Mouse (Mus musculus) myocyte (in vitro differentiated cells): Measurements from ENCODE around the gene Myom1.

Experiments used
- CEBPB ChIP-seq: IDR thresholded peaks from 2 replicates; pipeline ENCODE4 v1.6.1; 2011; ENCODE audit warnings: mild to moderate bottlenecking, moderate library complexity; ENCODE audit not compliant: poor library complexity, insufficient read depth, severe bottlenecking
- E2F4 ChIP-seq: IDR thresholded peaks from one replicate; pipeline ENCODE4 v1.6.1; 2011; ENCODE audit warnings: mild to moderate bottlenecking, control low read depth, moderate library complexity; ENCODE audit not compliant: insufficient read depth
- MAX ChIP-seq: IDR thresholded peaks from one replicate; pipeline ENCODE4 v1.6.1; 2011; ENCODE audit warnings: low read depth, mild to moderate bottlenecking, control low read depth
- MYOD1 ChIP-seq, 3 experiments: IDR thresholded peaks; one replicate each; pipeline ENCODE4 v1.6.1; 2011; ENCODE audit warnings: control low read depth in 2 of 3, low read depth in 2 of 3, mild to moderate bottlenecking in 2 of 3, moderate library complexity in 1 of 3; ENCODE audit not compliant: insufficient read length in 2 of 3, control insufficient read depth in 1 of 3
- MYOG ChIP-seq, 3 experiments: IDR thresholded peaks; one replicate each; pipeline ENCODE4 v1.6.1; 2011; ENCODE audit warnings: control low read depth in 2 of 3, low read depth in 2 of 3, mild to moderate bottlenecking in 2 of 3; ENCODE audit not compliant: insufficient read length in 2 of 3, control insufficient read depth in 1 of 3, insufficient read depth in 1 of 3
- POLR2A ChIP-seq: IDR thresholded peaks from one replicate; pipeline ENCODE4 v1.6.1; 2011; ENCODE audit warnings: low read depth, mild to moderate bottlenecking, control low read depth, moderate library complexity; ENCODE audit not compliant: insufficient read length
- POLR2AphosphoS2 ChIP-seq: IDR thresholded peaks from one replicate; pipeline ENCODE4 v1.6.1; 2011; ENCODE audit warnings: low read depth, control low read depth; ENCODE audit not compliant: insufficient read length
- REST ChIP-seq: IDR thresholded peaks from one replicate; pipeline ENCODE4 v1.6.1; 2011; ENCODE audit warnings: mild to moderate bottlenecking, control low read depth, moderate library complexity; ENCODE audit not compliant: insufficient read depth, insufficient read length
- SRF ChIP-seq: IDR thresholded peaks from one replicate; pipeline ENCODE4 v1.6.1; 2011; ENCODE audit warnings: low read depth; ENCODE audit not compliant: control insufficient read depth, insufficient read length
- TCF12 ChIP-seq: IDR thresholded peaks from one replicate; pipeline ENCODE4 v1.6.1; 2011; ENCODE audit warnings: mild to moderate bottlenecking, control low read depth; ENCODE audit not compliant: poor library complexity, insufficient read depth, severe bottlenecking
- TCF3 ChIP-seq: IDR thresholded peaks from one replicate; pipeline ENCODE4 v1.6.1; 2011; ENCODE audit warnings: low read depth, control low read depth; ENCODE audit not compliant: insufficient read length
- USF1 ChIP-seq: IDR thresholded peaks from one replicate; pipeline ENCODE4 v1.6.1; 2011; ENCODE audit warnings: low read depth, mild to moderate bottlenecking, control low read depth, moderate library complexity

DNA sequence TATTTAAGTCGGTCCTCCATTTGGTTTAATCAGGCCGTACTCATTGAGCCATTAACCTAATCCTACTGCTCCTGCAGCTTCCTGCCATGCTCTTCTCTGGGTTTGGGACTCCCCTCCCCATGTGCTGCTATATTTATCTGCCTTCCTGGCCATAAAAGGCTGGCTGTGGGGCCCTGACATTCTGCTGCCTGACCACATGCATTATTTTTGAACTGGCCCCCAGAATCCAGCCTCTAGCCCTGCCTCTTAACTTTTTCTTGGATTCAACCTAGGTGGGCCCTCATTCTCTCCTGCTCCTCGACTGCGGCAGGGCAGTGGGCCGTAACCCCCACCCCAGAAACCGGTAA, 16.8 kb downstream of the Myom1 start:
- TF ChIP-seq POLR2A (no peak), POLR2AphosphoS2 (no peak), E2F4 (no peak), MYOG (IDR thresholded peaks at IDR 0.05; ENCODE audit: control insufficient read depth in 1 of 3, insufficient read depth in 1 of 3, insufficient read length in 2 of 3, low read depth in 2 of 3) (no peak), USF1 (no peak), MAX (no peak), SRF (peak; percentile 84), REST (no peak), TCF3 (no peak), CEBPB (no peak), TCF12 (no peak), MYOD1 (IDR thresholded peaks at IDR 0.05; ENCODE audit: control insufficient read depth in 1 of 3, insufficient read length in 2 of 3, low read depth in 2 of 3) (no peak)
